Comparison of ENCODE assay signal across 16 mouse cellular contexts in the genomic region with DNA sequence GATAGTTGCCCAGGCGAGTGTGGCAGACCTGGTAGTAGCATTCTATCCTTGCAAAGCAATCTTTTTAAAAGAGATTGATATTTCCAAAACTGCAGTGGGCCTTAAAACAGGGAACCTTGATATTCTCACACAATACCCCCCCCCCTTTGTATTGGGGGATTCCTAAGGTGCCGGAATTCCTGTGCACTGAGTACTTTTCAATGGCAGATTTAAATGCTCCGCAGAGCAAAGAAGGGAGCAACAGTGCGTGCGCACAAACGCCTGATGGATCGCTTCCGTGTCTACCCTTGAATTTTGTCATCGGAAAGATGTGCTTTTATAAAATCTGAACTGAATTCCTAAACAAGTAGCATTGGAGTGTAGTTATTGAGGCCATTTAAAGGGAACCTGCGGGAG.
A peak's percentile ranks its signal among the peaks of the same experiment; 100 is the strongest.
DNase-seq lines count a peak whose midpoint lies in the region; ATAC-seq and TF ChIP-seq lines count a peak whose summit lies in the region.
"Had no signal": no experiment of that assay in that cellular context is flagged by ENCODE, and none has a peak within 500 bp of the region (broad histone marks: within the 10 kb centered on the region; RNA-seq: fewer than 3 reads in every experiment).

No protein-coding gene starts in this region.

- TF ChIP-seq CTCF in lung, embryonic 14.5 days (IDR thresholded peaks at IDR 0.05; ENCODE audit: low read depth): no peak

- no peak for DNase-seq in lung, embryonic 14.5 days
- no peak for DNase-seq in lung, postnatal 25 days (ENCODE audit: low spot score)
- no peak for DNase-seq in layer of hippocampus, postnatal 14 days (ENCODE audit: low spot score in 2 of 2)
- no peak for DNase-seq in left cerebral cortex, postnatal 14 days (ENCODE audit: low spot score in 2 of 2)
- DNase-seq in adrenal gland, postnatal 10 days: no peak
- DNase-seq: cerebellum, adult 11 months; right cerebral cortex, postnatal 25 days; thymus, postnatal 14 days had no signal

- intact Hi-C loops in left cerebral cortex, postnatal 14 days (cut with DNase I): no loop called here

- no peak overlapping the region for H3K9ac ChIP-seq in lung, embryonic 14.5 days
- H3K9ac ChIP-seq in forebrain, embryonic 16.5 days (replicated peaks; ENCODE audit: low read depth, low read length): no peak overlapping the region
- 0 out of 2 replicates have a peak overlapping the region, but pooled peaks have one; percentile 10 for H3K9ac ChIP-seq in limb, embryonic 15.5 days
- H3K9ac ChIP-seq in neural tube, embryonic 15.5 days (replicated peaks): no peak overlapping the region
- H3K9ac ChIP-seq: limb, embryonic 12.5 days; lung, embryonic 15.5 days had no signal

- peaks cover 13% of the 10 kb centered on the region for H3K4me1 ChIP-seq in lung, embryonic 14.5 days (ENCODE audit: insufficient read depth)
- peaks cover 35% of the 10 kb centered on the region for H3K4me1 ChIP-seq in forebrain, embryonic 16.5 days (replicated peaks; ENCODE audit: control insufficient read depth, insufficient read depth, low read length)
- peaks cover 36% of the 10 kb centered on the region for H3K4me1 ChIP-seq in limb, embryonic 15.5 days
- H3K4me1 ChIP-seq in neural tube, embryonic 15.5 days: peaks cover 33% of the 10 kb centered on the region

- H3K36me3 ChIP-seq in lung, embryonic 14.5 days (ENCODE audit: insufficient read depth): peaks cover 16% of the 10 kb centered on the region
- peaks cover 7% of the 10 kb centered on the region for H3K36me3 ChIP-seq in forebrain, embryonic 16.5 days (ENCODE audit: control insufficient read depth, insufficient read depth)
- peaks cover 20% of the 10 kb centered on the region for H3K36me3 ChIP-seq in limb, embryonic 15.5 days
- peaks cover 15% of the 10 kb centered on the region for H3K36me3 ChIP-seq in neural tube, embryonic 15.5 days
- H3K36me3 ChIP-seq: G1E had no signal

- no peak for ATAC-seq in lung, embryonic 14.5 days (ENCODE audit: insufficient read depth)
- 0 out of 2 replicates have a peak, but pooled peaks have one; percentile 19 for ATAC-seq in forebrain, embryonic 16.5 days
- ATAC-seq in limb, embryonic 15.5 days (ENCODE audit: insufficient number of reproducible peaks, low FRiP score, low TSS enrichment, low read depth): no peak
- ATAC-seq in neural tube, embryonic 15.5 days (ENCODE audit: low FRiP score): no peak

- no peak overlapping the region for H3K27ac ChIP-seq in lung, embryonic 14.5 days (ENCODE audit: low read depth)
- H3K27ac ChIP-seq in forebrain, embryonic 16.5 days (ENCODE audit: low read length): no peak overlapping the region
- H3K27ac ChIP-seq in limb, embryonic 15.5 days: no peak overlapping the region
- no peak overlapping the region for H3K27ac ChIP-seq in neural tube, embryonic 15.5 days (replicated peaks)
- H3K27ac ChIP-seq: layer of hippocampus, adult 2 months; lung, embryonic 15.5 days had no signal

- 45% methylated on average over 10 of the region's 10 CpGs for WGBS in lung, embryonic 14.5 days
- 3% methylated on average over 10 of the region's 10 CpGs for WGBS in forebrain, embryonic 16.5 days
- WGBS in limb, embryonic 15.5 days: 62% methylated on average over 10 of the region's 10 CpGs
- WGBS in neural tube, embryonic 15.5 days: 21% methylated on average over 10 of the region's 10 CpGs

- H3K9me3 ChIP-seq in lung, embryonic 14.5 days (ENCODE audit: low read depth, low read length): peaks cover 14% of the 10 kb centered on the region; the same call in 1 of the 2 replicates
- H3K9me3 ChIP-seq in forebrain, embryonic 16.5 days (ENCODE audit: control insufficient read depth, low read length): peaks cover 8% of the 10 kb centered on the region
- H3K9me3 ChIP-seq in limb, embryonic 15.5 days: peaks cover 8% of the 10 kb centered on the region
- no peaks in the 10 kb centered on the region for H3K9me3 ChIP-seq in neural tube, embryonic 15.5 days (replicated peaks)

- H3K4me3 ChIP-seq in lung, embryonic 14.5 days (ENCODE audit: low read depth, low read length): no peak overlapping the region
- no peak overlapping the region for H3K4me3 ChIP-seq in forebrain, embryonic 16.5 days (replicated peaks; ENCODE audit: low read length)
- H3K4me3 ChIP-seq in limb, embryonic 15.5 days: no peak overlapping the region
- no peak overlapping the region for H3K4me3 ChIP-seq in neural tube, embryonic 15.5 days (replicated peaks)
- H3K4me3 ChIP-seq: erythroblast, embryonic 14.5 days; layer of hippocampus, adult 2 months; limb, embryonic 12.5 days; lung, embryonic 15.5 days had no signal

- H3K4me2 ChIP-seq in lung, embryonic 14.5 days: peak overlapping the region; percentile 15; the same call in 1 of the 2 replicates
- H3K4me2 ChIP-seq in forebrain, embryonic 16.5 days (ENCODE audit: low read length): peak overlapping the region; percentile 39
- no peak overlapping the region for H3K4me2 ChIP-seq in limb, embryonic 15.5 days
- peak overlapping the region; percentile 15 for H3K4me2 ChIP-seq in neural tube, embryonic 15.5 days
- H3K4me2 ChIP-seq: limb, embryonic 12.5 days; lung, embryonic 15.5 days had no signal

- no peaks in the 10 kb centered on the region for H3K27me3 ChIP-seq in lung, embryonic 14.5 days (ENCODE audit: insufficient read depth, low read length)
- H3K27me3 ChIP-seq in forebrain, embryonic 16.5 days (replicated peaks; ENCODE audit: control insufficient read depth, insufficient read depth, low read length): peaks cover 29% of the 10 kb centered on the region
- no peaks in the 10 kb centered on the region for H3K27me3 ChIP-seq in limb, embryonic 15.5 days
- peaks cover 4% of the 10 kb centered on the region; the same call in 1 of the 2 replicates for H3K27me3 ChIP-seq in neural tube, embryonic 15.5 days (replicated peaks)
- H3K27me3 ChIP-seq: limb, embryonic 12.5 days; lung, embryonic 15.5 days had no signal
